Mouse (Mus musculus): ENCODE measurements around the gene Gm49384. TPM values are rescaled to one million over a fixed set of nuclear protein-coding genes. Genes with fewer than 3 reads are reported as not detected.

Gene Gm49384
- polyA plus RNA-seq, 1 experiment from 2014 or later, result 14.2 TPM

DNA sequence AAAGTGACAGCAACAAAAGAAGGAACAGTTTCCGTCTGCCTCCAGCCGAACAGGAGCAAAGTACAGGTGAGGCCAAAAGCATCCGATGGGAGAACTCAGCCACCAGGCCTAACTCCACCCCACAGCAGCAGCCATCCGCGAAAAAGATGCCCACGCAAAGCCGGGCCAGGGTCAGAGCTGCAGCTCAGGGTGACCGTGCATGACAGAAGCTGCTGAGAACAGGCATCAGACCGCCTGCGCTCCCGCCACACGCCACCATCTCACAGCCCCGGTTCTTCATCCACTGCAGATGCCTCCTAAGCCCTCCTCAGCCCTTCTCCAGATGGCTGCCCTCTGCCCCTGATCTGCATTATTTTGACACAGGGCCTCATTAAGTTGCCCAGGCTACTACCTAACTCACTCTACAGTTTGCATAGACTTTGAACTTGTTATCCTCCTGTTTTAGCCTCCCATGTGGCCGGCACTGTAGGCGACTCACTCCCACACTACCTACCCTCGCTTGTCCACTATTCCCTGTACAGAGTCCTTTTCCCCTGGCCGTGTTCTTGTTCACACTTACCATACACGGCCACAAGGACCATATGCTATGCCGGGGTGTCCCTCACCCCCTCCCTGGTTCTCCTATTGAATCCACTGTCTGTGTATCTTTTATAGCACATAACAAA is 16.7 kb upstream of the Gm49384 start:
- ATAC-seq (ENCODE audit: extremely low read depth, insufficient number of reproducible peaks, low FRiP score, low TSS enrichment), result no peak
- Histone ChIP-seq H3K9me3 (no peaks in the 10 kb centered on the region), H3K4me3 (no peak overlapping the region), H3K27ac (replicated peaks) (no peak overlapping the region), H3K27me3 (replicated peaks) (no peaks in the 10 kb centered on the region), H3K4me2 (no peak overlapping the region), H3K4me1 (no peaks in the 10 kb centered on the region), H3K36me3 (peaks cover 74% of the 10 kb centered on the region), H3K9ac (no peak overlapping the region)
- 83% methylated on average over 19 of the region's 19 CpGs for WGBS

DNA sequence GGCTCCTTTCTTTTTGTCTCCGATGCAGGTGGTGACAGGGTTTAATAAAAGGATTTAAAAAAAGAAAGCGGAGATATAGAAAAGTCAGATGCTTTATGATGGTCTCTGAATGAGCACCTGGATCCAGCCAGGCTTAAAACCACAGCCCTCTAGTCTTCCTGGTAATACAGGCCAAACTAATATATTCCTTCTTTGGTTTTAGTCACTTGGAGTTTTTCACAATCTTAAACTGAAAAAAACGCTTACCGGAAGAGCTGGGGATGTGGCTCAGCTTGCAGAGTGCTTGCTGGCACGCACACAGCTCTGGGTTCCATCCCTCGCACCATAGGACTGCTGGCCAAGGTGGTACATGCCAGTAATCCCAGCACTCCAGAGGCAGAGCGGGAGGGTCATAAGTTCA is 12.5 kb upstream of the Gm49384 start:
- Histone ChIP-seq H3K9ac (no peak overlapping the region), H3K36me3 (peaks cover 97% of the 10 kb centered on the region), H3K4me3 (no peak overlapping the region), H3K4me1 (no peaks in the 10 kb centered on the region), H3K27ac (replicated peaks) (no peak overlapping the region), H3K4me2 (no peak overlapping the region), H3K27me3 (replicated peaks) (no peaks in the 10 kb centered on the region), H3K9me3 (no peaks in the 10 kb centered on the region)
- WGBS, result 85% methylated on average over 7 of the region's 7 CpGs
- ATAC-seq (ENCODE audit: extremely low read depth, insufficient number of reproducible peaks, low FRiP score, low TSS enrichment), result no peak

GRCm38 (mm10) chr12:69215000-69215785 is 11.1 kb upstream of the Gm49384 start:
- no peak for ATAC-seq (ENCODE audit: extremely low read depth, insufficient number of reproducible peaks, low FRiP score, low TSS enrichment)
- WGBS, result 86% methylated on average over 3 of the region's 3 CpGs
- peaks cover 93% of the 10 kb centered on the region for H3K36me3 ChIP-seq

DNA sequence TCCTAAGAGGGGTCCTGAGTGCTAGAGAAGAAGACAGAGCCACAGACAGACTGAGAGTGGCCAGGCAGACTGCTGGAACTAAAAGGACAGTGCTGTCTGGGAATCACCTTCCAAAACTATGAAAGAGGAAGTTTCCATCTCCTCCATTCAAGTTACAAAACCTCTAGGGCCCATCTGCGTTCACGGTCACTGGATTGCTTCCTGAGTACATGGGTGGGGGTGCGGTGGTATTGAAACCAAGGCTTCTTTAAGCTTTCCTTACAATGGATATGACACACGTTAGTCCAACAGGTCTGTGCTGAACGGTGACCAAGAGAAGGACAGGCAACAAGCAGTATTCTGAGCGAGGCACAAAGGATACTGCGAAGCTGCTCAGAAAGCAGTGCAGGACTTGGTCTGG is 10.3 kb upstream of the Gm49384 start:
- peaks cover 94% of the 10 kb centered on the region for H3K36me3 ChIP-seq
- H3K27ac ChIP-seq (replicated peaks), result no peak overlapping the region
- no peak overlapping the region for H3K9ac ChIP-seq
- H3K4me1 ChIP-seq, result no peaks in the 10 kb centered on the region
- 91% methylated on average over 7 of the region's 7 CpGs for WGBS
- H3K9me3 ChIP-seq, result no peaks in the 10 kb centered on the region
- H3K4me3 ChIP-seq, result no peak overlapping the region
- no peak for ATAC-seq (ENCODE audit: extremely low read depth, insufficient number of reproducible peaks, low FRiP score, low TSS enrichment)
- H3K27me3 ChIP-seq (replicated peaks), result no peaks in the 10 kb centered on the region
- no peak overlapping the region for H3K4me2 ChIP-seq

More at GRCm38 (mm10) chr12:69215000-69215785, 11.1 kb upstream of the Gm49384 start:
- Histone ChIP-seq H3K27ac (replicated peaks) (no peak overlapping the region), H3K9me3 (no peaks in the 10 kb centered on the region), H3K27me3 (replicated peaks) (no peaks in the 10 kb centered on the region), H3K4me3 (no peak overlapping the region), H3K4me1 (no peaks in the 10 kb centered on the region), H3K4me2 (no peak overlapping the region), H3K9ac (no peak overlapping the region)

GRCm38 (mm10) chr12:69213186-69213777 is 9.2 kb upstream of the Gm49384 start:
- ATAC-seq (ENCODE audit: extremely low read depth, insufficient number of reproducible peaks, low FRiP score, low TSS enrichment), result no peak
- Histone ChIP-seq H3K4me2 (no peak overlapping the region), H3K36me3 (peaks cover 92% of the 10 kb centered on the region), H3K9ac (no peak overlapping the region), H3K27ac (replicated peaks) (no peak overlapping the region), H3K4me1 (no peaks in the 10 kb centered on the region), H3K9me3 (no peaks in the 10 kb centered on the region), H3K4me3 (no peak overlapping the region), H3K27me3 (replicated peaks) (no peaks in the 10 kb centered on the region)
- 87% methylated on average over 13 of the region's 13 CpGs for WGBS

GRCm38 (mm10) chr12:69211057-69211456 is 7.0 kb upstream of the Gm49384 start:
- Histone ChIP-seq H3K36me3 (peaks cover 92% of the 10 kb centered on the region), H3K27ac (replicated peaks) (0 out of 2 replicates have a peak overlapping the region, but pooled peaks have one; percentile 10)

GRCm38 (mm10) chr12:69210056-69210979 is 6.3 kb upstream of the Gm49384 start:
- H3K9me3 ChIP-seq, result no peaks in the 10 kb centered on the region
- ATAC-seq (ENCODE audit: extremely low read depth, insufficient number of reproducible peaks, low FRiP score, low TSS enrichment), result no peak
- WGBS, result 81% methylated on average over 18 of the region's 18 CpGs
- no peaks in the 10 kb centered on the region for H3K27me3 ChIP-seq (replicated peaks)
- H3K27ac ChIP-seq (replicated peaks), result 0 out of 2 replicates have a peak overlapping the region, but pooled peaks have one; percentile 13
- H3K36me3 ChIP-seq, result peaks cover 88% of the 10 kb centered on the region
- H3K4me2 ChIP-seq, result no peak overlapping the region
- H3K4me1 ChIP-seq, result no peaks in the 10 kb centered on the region
- H3K4me3 ChIP-seq, result no peak overlapping the region
- no peak overlapping the region for H3K9ac ChIP-seq

More at GRCm38 (mm10) chr12:69211057-69211456, 7.0 kb upstream of the Gm49384 start:
- Histone ChIP-seq H3K27me3 (replicated peaks) (no peaks in the 10 kb centered on the region), H3K9ac (no peak overlapping the region), H3K4me1 (no peaks in the 10 kb centered on the region), H3K9me3 (no peaks in the 10 kb centered on the region), H3K4me2 (no peak overlapping the region), H3K4me3 (no peak overlapping the region)
- ATAC-seq (ENCODE audit: extremely low read depth, insufficient number of reproducible peaks, low FRiP score, low TSS enrichment), result no peak
- 51% methylated on average over 5 of the region's 5 CpGs for WGBS

GRCm38 (mm10) chr12:69208520-69208919 is 4.5 kb upstream of the Gm49384 start:
- H3K9ac ChIP-seq, result no peak overlapping the region
- H3K4me1 ChIP-seq, result no peaks in the 10 kb centered on the region
- H3K4me2 ChIP-seq, result no peak overlapping the region
- no peak for ATAC-seq (ENCODE audit: extremely low read depth, insufficient number of reproducible peaks, low FRiP score, low TSS enrichment)
- no peaks in the 10 kb centered on the region for H3K9me3 ChIP-seq
- WGBS, result 90% methylated on average over 2 of the region's 2 CpGs
- H3K4me3 ChIP-seq, result no peak overlapping the region
- H3K27me3 ChIP-seq (replicated peaks), result no peaks in the 10 kb centered on the region
- peaks cover 78% of the 10 kb centered on the region for H3K36me3 ChIP-seq
- H3K27ac ChIP-seq (replicated peaks), result no peak overlapping the region

DNA sequence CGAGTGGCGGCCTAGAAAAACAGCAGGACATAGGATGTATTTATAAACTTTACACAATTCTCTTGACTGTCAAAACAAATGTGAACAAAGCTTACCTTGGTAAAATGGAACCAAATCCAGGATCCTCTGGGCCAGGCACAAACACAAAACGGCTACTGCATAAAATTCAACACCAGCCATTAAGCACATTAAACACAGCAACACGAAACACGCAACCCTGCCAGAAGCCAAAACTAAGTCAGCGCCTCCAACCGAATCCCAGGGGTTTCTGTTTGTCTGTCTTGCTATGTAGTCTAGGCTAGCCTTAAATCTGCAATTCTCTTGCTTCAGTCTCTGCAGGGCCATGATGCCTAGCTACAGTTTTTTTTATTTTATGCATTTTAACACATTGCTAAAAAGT is 3.9 kb upstream of the Gm49384 start:
- WGBS, result 96% methylated on average over 7 of the region's 7 CpGs
- Histone ChIP-seq H3K4me3 (no peak overlapping the region), H3K9ac (no peak overlapping the region), H3K27ac (replicated peaks) (no peak overlapping the region), H3K36me3 (peaks cover 77% of the 10 kb centered on the region), H3K9me3 (no peaks in the 10 kb centered on the region), H3K4me2 (no peak overlapping the region), H3K4me1 (no peaks in the 10 kb centered on the region), H3K27me3 (replicated peaks) (no peaks in the 10 kb centered on the region)
- no peak for ATAC-seq (ENCODE audit: extremely low read depth, insufficient number of reproducible peaks, low FRiP score, low TSS enrichment)

DNA sequence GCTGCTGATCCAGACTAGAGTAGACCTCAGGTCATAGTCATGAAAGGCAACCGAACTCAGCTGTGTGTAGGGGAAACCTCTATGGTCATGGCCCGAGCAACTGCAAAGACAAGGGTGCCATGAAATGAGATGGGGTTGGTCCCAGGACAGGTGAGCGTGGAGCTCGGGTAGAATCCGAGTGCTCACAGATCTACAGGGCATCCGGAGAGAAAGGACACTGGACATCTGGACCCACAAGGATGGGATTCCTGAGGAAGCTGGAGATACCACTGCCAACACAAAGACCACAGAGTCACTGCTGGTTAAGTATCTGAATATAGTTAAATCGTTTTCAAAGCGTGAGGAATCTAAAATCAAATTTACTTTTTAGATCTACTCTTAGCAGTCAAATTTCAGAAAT is 3.3 kb upstream of the Gm49384 start:
- Histone ChIP-seq H3K9ac (no peak overlapping the region), H3K4me2 (no peak overlapping the region), H3K4me1 (no peaks in the 10 kb centered on the region), H3K9me3 (no peaks in the 10 kb centered on the region), H3K27ac (replicated peaks) (no peak overlapping the region), H3K36me3 (peaks cover 77% of the 10 kb centered on the region), H3K4me3 (no peak overlapping the region), H3K27me3 (replicated peaks) (no peaks in the 10 kb centered on the region)
- WGBS, result 87% methylated on average over 8 of the region's 8 CpGs
- ATAC-seq (ENCODE audit: extremely low read depth, insufficient number of reproducible peaks, low FRiP score, low TSS enrichment), result no peak

DNA sequence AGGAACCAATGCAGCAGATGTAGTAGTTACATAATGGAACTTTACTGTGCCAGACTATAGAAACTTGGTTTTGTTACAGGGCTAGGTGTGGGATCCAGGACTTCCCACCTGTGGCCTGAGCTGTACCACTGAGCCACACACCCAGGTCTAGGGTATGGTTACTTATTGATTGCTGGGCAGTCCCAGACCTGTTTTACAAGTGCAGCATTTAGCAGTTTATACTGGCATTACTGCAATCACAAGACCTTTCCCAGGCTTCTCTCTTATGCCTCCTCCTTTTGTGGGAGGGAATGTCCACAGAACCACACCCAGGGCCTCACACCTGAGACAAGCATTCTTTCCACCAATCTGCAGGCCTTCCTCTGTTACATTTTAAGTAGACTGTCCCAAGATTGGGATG is 5.1 kb downstream of the Gm49384 start:
- Histone ChIP-seq H3K36me3 (peaks cover 45% of the 10 kb centered on the region), H3K4me2 (peak overlapping the region; percentile 97), H3K4me1 (peaks cover 28% of the 10 kb centered on the region), H3K27ac (replicated peaks) (no peak overlapping the region), H3K9me3 (no peaks in the 10 kb centered on the region), H3K4me3 (0 out of 2 replicates have a peak overlapping the region, but pooled peaks have one; percentile 97), H3K9ac (0 out of 2 replicates have a peak overlapping the region, but pooled peaks have one; percentile 29), H3K27me3 (replicated peaks) (no peaks in the 10 kb centered on the region)
- no peak for ATAC-seq (ENCODE audit: extremely low read depth, insufficient number of reproducible peaks, low FRiP score, low TSS enrichment)
